Mouse (Mus musculus): ENCODE results near the gene Elovl2.
"Not testable (repeated sequence)": the region's sequence is repeated elsewhere in the genome, so short reads cannot be mapped to it uniquely, and the experiment has no call there.

The Elovl2 gene

DNA sequence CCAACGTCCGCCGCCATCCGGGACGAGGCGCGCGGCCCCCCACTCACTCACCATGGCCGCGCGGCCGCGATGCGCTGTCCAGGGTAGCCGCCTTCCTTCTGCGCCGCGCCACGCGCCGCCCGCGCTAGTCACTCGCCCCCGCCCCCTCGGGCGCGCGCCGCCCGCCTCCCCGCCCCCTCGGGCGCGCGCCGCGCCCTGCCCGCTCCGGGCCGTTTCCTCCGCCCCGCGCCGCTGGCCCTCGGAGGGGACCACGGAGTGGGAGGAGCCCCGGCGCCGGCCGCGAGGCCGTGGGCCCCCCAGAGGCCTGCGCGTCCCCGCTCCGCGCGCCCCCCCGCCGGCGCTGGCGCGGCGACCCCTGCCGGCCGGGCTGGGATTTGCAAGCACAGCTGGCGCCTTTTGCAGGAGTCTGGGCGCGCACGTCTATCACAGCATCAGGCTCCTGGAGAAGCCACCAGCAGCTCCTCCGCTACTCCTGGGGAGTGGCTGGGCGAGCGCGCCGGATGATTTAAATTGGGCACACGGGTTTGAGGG is at the start of gene Elovl2:
Gene Elovl2, minus strand, starts transcription at position 102 of the 531 bp plus-strand sequence.
- peak; percentile 61 for DNase-seq

DNA sequence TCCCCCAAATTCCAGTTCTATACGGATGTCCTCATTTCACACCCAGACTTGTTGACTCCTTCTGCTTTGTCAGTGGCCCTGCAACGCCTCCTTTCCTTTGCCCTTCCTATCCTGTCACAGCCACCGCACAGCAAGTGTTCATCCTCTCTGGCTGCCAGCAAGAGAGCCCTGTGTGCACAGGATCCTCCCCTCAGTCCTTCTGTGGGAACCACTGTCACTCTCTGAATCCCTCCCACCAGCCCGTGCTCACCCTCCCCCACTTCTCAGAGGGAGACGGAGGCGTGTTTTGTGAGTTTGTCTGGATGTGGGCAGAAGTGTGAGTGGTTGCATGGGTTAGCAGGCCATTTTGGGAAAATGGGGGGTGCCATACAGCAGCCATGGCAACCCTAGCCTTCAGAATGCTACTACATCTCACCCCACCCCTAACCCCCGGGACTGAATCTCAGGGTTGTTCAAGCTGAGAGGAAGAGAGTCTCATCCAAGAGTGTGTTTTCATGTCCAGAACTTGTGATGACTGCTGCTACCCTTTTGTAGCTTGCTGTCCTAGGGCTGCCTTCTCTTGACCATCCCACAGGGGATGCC is 47.7 kb upstream of the Elovl2 start:
- no peak for DNase-seq

DNA sequence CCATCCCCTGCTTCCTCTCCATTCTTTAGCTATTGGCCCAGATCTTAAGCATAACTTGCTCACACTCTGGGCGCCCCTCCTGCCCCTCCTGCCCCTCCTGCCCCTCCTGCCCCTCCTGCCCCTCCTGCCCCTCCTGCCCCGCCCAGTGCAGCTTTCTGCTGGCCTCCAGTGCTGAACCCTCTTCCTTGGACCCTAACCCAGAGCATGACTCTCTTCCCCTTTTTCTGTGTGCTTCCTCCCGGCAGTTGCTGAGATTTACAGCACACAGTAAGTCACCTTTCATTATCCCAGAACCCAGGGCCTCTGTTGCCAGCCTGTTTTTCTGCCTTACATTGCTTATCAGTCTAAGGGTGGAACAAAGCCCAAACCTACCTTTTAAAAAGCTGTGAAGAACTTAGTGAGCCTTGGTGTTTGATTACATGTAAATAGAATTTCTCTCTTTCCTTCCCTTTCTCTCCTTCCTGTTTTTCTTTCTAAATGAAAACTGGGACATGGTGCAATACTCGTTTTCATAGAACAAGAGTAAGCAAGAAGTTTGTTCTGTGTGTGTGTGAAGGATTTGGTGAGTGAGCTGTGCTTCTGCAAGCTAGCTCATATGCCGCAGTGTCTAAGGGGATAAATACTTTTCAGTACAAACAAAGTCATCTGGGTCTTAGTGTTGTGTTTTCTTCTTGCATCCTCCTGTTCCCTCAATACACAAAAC is 43.2 kb upstream of the Elovl2 start:
- DNase-seq: no peak

DNA sequence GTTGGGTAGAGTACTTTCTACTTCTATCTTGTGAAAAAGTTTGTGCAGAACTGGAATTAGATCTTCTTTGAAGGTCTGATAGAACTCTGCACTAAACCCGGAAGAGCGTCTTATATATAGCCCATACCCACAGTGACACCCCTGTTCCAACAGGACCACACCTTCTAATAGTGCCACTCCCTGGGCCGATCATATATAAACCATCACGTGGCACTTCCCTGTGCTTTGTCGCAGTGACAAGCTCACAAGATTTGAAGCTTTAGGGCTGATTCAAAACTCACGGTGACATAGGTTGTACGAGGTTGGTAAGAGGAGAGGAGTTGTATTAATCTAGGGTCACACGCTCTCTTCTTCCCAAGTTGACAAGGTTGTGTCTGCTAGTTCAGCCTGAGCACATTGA is 41.4 kb upstream of the Elovl2 start:
- DNase-seq: not testable (repeated sequence)

DNA sequence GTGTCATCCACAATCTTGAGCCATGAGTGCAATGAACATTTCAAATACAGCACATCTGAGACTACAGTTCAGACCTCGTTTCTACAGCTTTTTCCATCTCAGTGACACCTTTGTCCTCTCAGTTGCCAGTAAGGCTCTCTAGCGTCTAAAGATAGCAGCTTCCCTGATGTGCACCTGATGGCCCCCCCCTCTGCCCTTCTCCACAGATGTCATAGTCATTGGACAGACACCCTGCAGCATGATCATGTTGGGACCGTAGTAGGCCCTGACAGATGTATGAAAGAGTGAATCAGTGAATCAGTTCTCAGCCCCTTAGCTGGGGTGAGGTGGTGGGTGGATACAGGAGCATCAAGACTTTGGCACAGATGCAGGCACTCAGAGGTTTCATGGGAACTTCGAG is 37.6 kb upstream of the Elovl2 start:
- no peak for DNase-seq

DNA sequence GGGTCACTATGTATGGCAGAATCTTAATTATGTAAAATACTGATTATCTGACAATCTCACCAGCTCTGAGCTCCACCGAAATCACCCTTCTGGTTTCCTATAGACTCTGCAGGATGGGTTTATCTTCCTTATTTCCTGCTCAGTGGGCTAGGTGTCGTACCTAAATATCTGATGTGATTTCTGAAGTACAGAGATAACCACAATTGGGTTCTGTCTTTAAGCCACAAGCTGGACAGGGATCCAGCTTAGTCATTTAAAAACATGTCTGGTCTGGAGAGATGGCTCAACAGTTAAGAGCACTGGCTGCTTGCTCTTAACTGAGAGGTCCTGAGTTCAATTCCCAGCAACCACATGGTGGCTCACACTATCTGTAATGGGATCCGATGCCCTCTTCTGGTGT is 36.8 kb upstream of the Elovl2 start:
- no peak for DNase-seq

DNA sequence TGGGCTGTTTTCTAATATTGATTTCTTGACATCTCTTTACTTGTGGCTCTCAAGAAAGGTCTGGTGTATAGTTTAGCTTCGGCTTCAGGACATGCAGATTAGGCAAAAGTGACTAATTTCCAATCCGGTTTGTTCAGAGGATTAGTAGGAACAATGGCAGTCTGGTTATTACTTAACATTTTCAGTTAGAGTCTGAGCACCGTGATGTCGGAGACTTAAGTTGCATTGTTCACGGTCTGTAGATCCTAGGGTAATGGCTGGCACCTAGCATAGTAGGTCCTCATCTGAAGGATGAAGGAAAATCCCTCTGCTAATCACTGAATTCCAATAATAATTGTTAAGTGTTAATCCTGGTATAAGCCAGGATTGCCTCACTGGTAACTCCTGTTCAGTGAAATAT is 35.9 kb upstream of the Elovl2 start:
- DNase-seq: no peak

DNA sequence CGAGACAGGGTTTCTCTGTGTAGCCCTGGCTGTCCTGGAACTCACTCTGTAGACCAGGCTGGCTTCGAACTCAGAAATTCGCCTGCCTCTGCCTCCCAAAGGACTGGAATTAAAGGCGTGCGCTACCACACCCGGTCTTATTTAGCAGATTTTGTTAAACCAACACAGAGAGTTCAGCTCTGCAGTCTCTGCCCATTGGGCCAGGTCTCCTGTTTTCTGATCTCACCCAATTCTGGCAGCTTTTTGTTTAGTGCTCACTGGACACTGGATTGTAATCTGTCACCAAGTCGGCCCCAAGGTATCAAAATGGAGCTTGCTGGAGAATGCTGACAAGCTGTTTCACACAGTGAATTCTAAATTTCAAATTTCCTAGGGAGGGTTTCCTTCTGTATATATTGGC is 32.5 kb upstream of the Elovl2 start:
- DNase-seq: no peak

DNA sequence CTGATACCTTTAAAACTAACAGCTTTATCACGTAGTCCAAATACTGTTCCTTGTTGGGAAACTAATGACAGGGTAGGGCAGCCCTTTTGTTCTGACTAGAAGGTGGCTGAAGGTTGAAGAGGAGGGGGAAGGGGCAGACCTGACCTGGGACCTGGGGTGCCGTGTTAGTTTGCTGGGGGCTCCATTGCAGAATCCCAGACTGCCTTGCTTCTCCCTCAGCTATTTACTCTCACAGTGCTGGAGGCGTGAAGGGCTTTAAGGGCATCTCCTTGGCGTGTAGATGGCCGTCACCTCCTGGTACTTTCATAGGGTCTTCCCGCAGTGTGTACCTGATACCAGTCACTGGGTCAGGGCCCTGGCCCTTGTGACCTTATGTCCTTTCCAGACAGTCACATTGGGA is 31.9 kb upstream of the Elovl2 start:
- peak; percentile 17 for DNase-seq

DNA sequence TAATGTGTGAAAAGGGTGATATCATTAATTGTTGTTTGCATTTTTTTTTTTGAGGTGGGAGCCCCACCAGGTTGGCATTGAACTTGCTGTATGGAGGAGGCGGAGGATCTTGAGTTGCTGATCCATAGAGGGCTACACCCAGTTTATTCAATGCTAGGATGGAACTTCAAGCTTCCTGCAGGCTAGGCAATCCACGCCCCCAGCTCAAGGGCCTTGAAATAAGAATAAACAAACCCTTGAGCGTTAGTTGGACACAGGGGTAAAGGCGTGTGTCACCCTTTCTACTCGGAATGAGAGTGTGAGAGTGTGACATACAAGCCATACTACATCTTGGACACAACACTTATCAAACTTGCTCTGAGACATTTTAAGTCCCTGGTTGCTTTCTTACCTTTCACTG is 31.5 kb upstream of the Elovl2 start:
- DNase-seq: peak; percentile 76

DNA sequence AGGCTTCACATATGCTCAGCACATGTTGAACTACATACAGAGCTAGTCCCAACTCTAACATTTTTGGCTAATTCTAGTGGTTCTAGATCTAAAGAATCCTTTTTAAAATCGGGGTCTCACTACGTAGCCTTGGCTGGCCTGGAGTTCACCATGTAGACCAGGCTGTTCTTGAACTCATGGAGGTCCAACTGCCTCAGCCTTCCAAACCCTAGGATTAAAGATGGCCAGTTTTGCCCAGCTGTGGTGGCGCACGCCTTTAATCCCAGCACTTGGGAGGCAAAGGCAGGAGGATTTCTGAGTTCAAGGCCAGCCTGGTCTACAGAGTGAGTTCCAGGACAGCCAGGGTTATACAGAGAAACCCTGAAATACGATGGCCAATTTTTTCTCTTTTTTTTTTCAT is 31.0 kb upstream of the Elovl2 start:
- not testable (repeated sequence) for DNase-seq

DNA sequence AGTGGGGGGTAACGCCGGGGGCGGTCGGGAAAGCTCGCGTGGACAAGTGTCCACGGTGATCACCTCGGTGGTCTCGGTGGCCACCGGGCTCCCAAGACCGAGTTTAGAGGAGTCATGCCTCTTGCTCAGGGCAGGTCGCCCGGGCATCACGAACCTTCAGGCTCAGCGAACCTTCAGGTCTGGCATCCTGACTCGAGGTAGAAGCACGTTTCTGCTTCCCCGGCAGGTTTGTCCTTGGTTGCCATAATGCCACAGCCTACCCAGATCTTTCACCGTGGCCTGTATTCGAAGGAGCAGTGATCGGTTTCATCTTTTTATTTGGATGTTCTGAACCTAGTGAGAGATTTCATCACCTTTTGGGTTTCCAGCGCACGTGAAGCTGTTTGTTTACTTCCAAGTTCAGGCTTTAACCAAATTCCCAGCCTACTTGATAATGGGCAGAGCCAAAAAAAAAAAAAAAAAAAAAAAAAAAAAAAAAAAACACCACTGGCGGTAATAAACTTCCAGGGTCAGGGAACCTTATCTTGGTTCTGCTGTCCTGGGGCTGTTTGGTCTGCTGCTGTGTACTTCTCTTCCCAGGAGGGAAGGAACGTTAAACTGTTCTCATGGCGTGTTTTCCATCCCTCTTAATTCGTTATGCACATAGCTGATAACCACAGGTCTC is 30.2 kb upstream of the Elovl2 start:
- peak; percentile 23 for DNase-seq

DNA sequence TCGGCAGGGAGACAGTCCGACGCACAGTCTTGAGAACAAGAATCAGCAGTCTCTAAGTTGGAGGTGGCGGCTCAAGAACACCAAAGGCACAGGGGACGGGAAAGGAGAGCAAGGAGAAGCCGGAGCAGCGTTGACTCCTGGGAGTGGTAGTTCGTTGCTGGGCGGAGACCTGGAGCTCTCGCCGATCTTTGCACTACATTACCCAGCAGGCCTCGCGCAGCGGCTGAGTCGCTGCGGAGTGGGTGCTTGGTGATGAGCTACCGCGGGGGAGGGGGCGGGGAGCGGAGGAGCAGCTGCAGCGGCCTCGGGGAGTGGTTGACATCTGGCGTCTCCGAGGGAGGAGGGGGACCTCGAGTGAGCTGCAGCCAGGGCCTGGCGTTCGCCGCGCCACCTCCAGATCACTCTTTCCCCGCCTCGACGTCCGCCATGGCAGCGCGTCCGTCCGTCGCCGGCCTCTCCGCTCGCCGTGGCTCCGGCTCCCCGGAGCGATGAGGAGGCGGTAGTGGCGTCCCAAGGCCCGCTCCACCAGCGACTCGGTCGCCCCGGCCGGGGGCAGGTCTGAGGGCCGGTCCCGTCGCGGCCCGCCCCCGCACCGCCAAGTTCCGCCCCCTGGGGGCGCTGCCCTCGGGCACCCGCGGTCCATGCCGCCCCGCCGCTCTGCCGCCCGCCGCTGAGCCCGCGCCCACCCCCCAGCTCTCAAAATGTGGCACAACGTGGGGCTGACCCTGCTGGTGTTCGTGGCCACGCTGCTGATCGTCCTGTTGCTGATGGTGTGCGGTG is 29.5 kb upstream of the Elovl2 start, which contains the start of gene Smim13:
Gene Smim13, plus strand, starts transcription at position 307 of the 780 bp plus-strand sequence.
- peak; percentile 97 for DNase-seq

DNA sequence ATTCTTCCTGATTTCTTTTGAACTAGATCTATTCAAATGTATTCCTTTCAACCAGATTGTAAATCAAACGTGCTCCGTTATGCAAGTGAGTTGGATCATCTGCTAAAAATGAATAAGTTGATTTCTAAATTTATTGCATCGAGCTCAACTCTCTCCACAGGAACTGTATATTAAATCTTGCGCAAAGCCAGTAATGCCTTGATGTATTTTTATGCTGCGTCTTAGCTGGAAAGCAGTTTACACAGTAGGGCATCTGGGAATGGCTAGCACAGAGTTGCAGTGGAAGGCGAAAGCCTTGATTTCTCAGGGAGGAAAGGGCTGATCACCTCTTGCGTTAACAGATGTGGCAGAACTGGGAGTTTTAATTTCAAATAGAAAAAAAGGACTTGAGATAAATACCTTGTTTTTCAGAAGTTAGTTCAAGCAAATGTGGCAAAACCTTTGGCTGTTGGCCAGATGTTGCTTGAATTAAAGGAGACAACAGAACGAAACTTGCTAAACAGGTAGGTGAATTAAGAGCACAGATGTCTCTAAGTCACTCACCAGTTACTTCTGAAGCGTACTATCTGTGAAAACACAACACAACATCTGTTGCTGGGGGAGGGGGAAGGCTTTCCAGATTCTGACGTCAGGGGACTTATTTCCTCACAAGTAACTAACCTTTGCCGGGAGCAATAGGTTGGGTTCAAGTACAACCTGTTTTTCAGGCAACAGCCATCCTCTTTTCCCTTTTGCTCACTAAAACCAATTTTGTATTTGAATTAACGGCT is 28.7 kb upstream of the Elovl2 start:
- peak; percentile 48 for DNase-seq

DNA sequence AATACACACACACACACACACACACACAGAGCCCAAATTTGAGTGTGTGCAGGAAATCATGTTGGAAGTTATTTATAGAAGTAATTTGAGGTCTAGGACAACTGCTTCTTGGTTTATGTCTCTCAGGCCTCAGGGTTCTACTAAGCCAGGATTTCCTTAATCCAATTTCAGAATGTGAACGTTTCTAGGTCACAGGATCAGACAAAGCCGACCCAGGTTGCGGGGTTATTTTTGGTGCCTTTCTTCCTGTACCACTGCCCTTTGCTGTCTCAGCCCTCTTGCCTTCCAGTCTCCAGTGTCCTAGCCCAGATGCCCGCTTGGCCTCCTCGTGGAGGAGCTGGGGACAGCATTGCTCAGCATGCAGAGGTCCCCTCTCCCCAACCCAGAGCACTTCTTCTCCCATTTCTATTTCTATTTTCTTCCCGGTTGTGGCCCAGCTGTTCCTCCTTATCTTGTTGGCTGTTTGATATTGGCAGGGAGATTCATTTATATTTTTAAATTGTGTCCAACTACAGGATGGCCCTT is 24.2 kb upstream of the Elovl2 start:
- no peak for DNase-seq

DNA sequence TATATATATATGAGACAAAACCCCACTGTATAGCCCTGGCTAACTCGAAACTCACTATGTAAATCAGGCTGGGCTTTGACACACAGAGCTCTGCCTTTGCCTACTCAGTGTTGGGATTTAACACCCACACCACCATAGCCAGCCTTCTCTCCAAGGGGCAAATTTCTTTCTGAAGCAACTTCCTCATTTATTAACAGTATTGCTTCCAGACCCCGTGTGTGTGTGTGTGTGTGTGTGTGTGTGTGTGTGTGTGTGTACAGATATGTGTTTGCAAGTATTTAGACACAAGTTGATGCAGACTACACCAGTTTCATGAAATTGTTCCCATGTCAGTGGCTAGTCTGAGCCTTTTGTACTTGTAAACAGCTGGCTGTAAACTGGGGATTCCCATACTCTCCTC is 21.4 kb upstream of the Elovl2 start:
- DNase-seq: no peak

DNA sequence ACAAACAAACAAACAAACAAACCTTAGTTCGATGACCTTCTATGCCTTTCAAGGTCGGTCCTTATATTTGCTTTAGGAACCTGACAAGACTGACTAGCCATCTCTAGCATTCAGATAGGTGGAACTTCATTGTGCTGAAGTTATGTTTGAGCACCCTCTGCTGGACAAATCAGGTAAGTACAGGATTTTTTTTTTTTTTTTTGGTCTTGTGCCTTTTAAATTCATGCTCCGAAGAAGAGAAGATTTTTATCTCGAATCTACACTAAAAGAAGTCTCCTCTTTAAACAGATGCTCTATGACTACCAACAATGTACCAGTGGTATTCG is 18.6 kb upstream of the Elovl2 start:
- DNase-seq: peak; percentile 52

DNA sequence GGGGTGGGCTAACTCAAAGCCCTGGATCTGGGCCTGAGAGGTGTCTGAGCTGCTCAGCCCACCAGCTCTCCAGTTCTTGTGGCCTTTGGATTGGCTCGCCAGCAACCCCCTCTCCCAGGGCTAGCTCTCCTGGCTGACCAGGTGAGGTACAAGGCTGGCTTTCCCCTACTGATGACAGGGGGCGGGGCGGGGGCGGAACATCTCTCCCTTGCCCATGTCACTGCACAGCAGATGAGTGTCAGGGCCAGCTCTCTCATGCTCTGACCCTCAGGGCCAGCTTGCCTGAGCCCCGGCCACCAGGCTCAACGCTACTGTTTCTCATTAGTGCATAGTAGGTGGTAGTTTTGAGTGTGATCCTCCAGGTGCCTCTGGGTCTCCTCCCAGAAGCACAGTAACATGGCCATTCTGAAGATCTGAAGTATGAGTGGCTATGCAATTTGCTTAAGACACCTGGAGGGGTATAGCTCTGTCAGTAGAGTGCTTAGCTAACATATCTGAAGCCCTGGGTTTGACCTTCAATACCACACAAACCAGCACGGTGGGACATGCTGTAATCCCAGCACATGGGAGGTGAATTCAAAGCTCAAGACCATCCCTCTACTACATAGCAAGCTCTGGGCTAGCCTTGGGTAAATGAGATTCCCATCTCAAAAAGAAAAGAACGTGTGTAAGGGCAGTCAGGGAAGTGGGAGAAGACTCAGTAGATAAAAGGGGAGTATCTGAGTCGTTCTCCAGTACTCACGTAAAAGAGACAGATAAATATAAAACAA is 18.0 kb upstream of the Elovl2 start:
- no peak for DNase-seq

DNA sequence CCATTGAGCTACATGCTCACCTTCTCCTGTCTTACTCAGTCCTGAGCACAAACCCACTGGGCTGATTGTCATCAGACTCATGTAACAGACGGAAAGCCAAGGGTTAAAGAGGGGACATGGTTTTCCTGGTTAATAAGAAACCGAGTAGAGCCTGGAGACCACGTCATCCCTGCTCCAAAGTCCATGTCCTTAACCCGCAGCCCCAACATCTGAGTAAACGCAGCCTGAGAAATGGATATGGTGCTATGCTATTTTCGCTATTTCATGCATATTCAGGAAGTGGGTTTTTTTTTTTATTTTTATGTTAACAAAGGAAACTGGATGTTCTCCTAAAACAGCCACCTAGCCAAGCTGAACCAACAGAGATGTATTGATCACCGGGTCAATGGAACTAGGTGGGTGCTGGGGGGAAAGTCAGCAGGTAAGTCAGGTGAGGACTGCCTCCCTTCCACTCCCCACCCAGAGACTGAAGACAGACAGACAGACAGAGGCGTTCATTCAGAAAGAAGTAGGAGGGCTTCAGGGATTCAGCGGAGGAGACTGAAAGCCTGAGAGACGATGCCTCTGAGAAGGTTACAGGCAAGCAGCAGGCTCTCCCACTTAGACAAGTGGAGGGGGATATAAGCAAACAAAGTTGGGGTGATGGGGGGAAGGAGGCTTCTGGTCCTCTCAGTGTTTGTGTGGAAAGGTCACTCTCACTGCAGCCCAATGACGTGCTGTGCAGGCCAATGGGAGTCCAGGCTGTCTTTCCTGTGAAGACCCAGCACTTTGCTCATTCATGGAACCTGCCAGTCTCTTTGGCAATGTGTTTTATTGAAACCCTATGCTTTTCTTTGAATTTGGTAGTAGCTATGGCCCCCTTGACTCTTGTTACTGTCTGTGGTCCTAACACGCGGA is 15.9 kb upstream of the Elovl2 start:
- no peak for DNase-seq

DNA sequence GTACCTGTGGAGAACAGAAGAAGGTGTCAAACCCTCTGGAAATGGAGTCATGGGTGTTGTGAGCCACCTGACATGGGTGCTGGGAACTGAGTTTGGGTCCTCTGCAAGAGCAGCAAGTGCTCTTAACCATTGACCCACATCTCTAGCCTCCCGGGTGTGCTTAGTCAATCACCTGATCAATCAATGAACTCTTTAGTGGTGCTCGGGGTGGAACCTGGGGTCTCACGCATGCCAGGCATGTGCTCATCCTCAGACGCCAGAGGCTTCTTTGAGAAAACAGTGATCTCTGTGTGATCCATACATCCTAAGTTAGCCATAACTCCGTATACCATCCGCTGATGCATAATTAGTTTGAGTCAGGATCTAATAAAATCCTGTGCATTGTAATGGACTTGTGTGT is 15.0 kb upstream of the Elovl2 start:
- DNase-seq: no peak

Data from lung, postnatal 36 days (tissue).